Mouse (Mus musculus): ENCODE measurements around the gene Cul9. TPM values are rescaled to one million over a fixed set of nuclear protein-coding genes. Genes with fewer than 3 reads are reported as not detected.
"Not testable (repeated sequence)": the region's sequence is repeated elsewhere in the genome, so short reads cannot be mapped to it uniquely, and the experiment has no call there.

The Cul9 gene
- polyA plus RNA-seq, 1 experiment from 2014 or later = 15.2 TPM

DNA sequence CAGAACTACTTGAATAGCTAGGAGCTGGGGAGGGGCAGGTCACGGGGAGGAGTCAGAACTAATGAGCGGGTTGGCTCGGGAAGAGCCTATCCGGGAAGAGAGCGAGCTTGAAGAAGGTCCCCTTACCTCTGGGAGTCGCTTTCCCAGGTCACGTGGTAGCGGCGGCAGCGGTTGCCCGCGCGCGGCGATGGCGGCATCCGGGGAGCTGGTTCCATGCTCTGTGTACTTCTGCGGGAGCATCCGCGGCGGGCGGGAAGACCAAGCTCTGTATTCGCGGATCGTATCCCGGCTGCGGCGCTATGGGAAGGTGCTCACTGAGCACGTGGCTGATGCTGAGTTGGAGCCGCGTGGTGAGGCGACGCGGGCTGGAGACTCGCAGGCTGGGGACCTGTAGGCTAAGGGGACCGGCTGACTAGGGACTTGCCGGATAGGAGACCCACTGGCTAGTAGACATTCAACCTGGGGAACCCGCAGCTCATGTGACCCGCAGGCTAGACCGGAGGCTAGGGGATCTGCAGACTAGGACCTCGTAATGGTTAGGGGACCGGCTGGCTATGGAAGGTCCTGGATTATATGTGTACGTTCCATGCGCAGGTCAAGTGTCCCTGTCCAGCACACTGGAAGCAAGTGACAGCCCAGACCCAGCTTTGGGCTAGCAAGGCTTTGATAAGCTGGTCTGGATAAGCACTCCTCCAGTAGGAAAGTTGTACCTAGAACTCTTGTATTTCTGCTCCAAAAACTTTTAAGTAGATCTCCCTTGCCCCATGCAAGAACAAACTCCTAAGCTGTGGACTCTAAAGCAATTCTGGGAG, 49.4 kb downstream of the Cul9 start, which contains the start of gene Dnph1:
Gene Dnph1 (plus strand): TSS at position 89 of the 812 bp plus-strand sequence.
- H3K4me1 ChIP-seq = peaks cover 9% of the 10 kb centered on the region; the same call in 1 of the 2 replicates
- peak within 1 kb of the TSS; percentile 42; the same call in 1 of the 2 replicates for H3K27ac ChIP-seq (replicated peaks)
- peak; percentile 96 for ATAC-seq (ENCODE audit: low FRiP score, low read depth)
- no peaks in the 10 kb centered on the region for H3K9me3 ChIP-seq
- peak within 1 kb of the TSS; percentile 81 for H3K4me2 ChIP-seq (replicated peaks)
- under 1% methylated on average over 44 of the region's 44 CpGs for WGBS
- H3K9ac ChIP-seq (replicated peaks) = peak within 1 kb of the TSS; percentile 74
- peaks cover 22% of the 10 kb centered on the region for H3K27me3 ChIP-seq
- H3K4me3 ChIP-seq = peak within 1 kb of the TSS; percentile 66
- peaks cover 32% of the 10 kb centered on the region for H3K36me3 ChIP-seq

DNA sequence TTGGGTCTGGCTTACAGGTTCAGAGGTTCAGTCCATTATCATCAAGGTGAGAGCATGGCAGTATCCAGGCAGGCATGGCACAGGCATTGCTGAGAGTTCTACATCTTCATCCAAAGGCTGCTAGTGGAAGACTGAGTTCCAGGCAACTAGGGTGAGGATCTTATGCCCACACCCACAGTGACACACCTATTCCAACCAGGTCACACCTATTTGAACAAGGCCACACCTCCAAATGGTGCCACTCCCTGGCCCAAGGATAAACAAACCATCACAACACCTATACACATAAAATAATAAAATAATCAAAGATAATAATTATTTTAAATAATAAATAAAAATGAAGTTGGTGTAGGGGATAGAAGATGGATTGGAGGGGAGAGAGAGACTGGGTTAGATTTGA, 50.1 kb downstream of the Cul9 start:
- H3K36me3 ChIP-seq = peaks cover 24% of the 10 kb centered on the region
- H3K4me1 ChIP-seq; H3K4me3 ChIP-seq; H3K27ac ChIP-seq (replicated peaks); H3K9ac ChIP-seq (replicated peaks); H3K4me2 ChIP-seq (replicated peaks); H3K9me3 ChIP-seq: not testable (repeated sequence)
- ATAC-seq (ENCODE audit: low FRiP score, low read depth) = 0 out of 2 replicates have a peak, but pooled peaks have one; percentile 1
- peaks cover 22% of the 10 kb centered on the region for H3K27me3 ChIP-seq

DNA sequence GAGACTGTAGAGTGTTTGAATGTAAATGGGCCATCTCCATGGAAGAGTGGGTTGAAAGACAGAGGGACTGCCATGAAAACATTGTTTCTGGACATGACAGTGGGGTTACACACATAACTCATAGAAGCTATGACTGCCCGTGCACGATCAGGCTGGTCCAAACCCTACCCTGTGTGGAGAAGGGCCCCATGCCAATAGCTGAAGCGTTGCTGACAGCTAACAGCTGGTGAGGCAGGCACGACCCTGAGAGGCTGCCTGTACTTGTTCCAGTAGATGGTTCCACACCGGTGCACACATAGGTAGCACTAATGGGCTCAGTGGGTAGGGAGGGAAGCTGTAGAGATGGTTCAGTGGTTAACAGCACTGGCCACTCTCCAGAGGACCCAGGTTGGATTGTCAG, 50.7 kb downstream of the Cul9 start:
- Histone ChIP-seq H3K4me3 (no peak overlapping the region), H3K27me3 (peaks cover 22% of the 10 kb centered on the region), H3K9me3 (no peaks in the 10 kb centered on the region), H3K9ac (replicated peaks) (no peak overlapping the region), H3K4me1 (peaks cover 9% of the 10 kb centered on the region; the same call in 1 of the 2 replicates), H3K27ac (replicated peaks) (no peak overlapping the region), H3K4me2 (replicated peaks) (no peak overlapping the region), H3K36me3 (peaks cover 18% of the 10 kb centered on the region)
- 81% methylated on average over 5 of the region's 5 CpGs for WGBS
- no peak for ATAC-seq (ENCODE audit: low FRiP score, low read depth)

DNA sequence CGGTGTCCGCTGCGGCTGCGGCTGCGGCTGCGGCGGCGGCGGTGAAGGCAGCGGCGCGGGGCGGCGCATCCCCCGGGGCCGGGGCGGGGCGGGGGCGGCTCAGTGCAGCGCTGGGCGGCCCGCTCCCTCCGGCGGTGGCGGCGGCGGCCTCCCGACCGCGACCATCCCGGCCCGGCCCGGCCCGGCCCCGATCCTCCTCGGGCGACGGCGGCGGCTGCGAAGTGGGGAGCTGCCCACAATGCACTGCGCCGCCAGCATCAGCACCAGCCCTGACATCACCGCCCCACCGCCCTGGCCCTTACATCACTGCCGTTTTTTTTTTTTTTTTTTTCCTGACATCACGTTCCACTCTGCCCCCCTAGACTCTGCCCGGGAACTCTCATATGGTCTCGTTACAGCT, 58.8 kb downstream of the Cul9 start, which contains the start of gene Ttbk1:
Gene Ttbk1 (minus strand): TSS at position 245 of the 400 bp plus-strand sequence.
- H3K4me3 ChIP-seq = peak within 1 kb of the TSS; percentile 92
- H3K4me1 ChIP-seq = peaks cover 41% of the 10 kb centered on the region
- peak; percentile 77 for ATAC-seq (ENCODE audit: low FRiP score, low read depth)
- H3K27me3 ChIP-seq = peaks cover 55% of the 10 kb centered on the region
- H3K36me3 ChIP-seq = no peaks in the 10 kb centered on the region
- no peaks in the 10 kb centered on the region for H3K9me3 ChIP-seq
- peak within 1 kb of the TSS; percentile 78 for H3K4me2 ChIP-seq (replicated peaks)
- H3K27ac ChIP-seq (replicated peaks) = peak within 1 kb of the TSS; percentile 25; the same call in 1 of the 2 replicates
- WGBS = 1% methylated on average over 12 of the region's 49 CpGs
- peak within 1 kb of the TSS; percentile 96 for H3K9ac ChIP-seq (replicated peaks)

DNA sequence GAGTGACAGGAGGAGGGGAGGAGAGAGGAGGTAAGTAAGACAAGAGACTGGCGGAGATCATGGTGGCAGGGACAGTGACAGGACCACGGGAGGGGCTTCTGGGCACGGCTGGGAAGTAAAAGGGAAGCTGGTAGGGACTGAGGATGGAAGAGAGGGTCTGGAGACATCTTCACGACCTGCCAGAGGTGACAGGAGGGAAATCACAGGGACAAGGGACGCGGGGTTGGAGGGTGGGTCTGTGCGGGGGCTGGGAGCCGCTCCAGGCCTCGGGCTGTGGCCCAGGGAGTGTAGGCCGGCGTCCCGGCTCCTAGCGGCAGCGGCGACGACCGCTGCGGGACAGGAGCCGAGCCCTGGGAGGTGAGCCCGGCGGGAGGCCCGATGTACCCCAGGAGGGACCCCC, 59.2 kb downstream of the Cul9 start:
- Histone ChIP-seq H3K27me3 (peaks cover 55% of the 10 kb centered on the region), H3K4me2 (replicated peaks) (peak overlapping the region; percentile 78), H3K4me3 (peak overlapping the region; percentile 92), H3K9ac (replicated peaks) (peak overlapping the region; percentile 96), H3K9me3 (no peaks in the 10 kb centered on the region), H3K27ac (replicated peaks) (peak overlapping the region; percentile 25; the same call in 1 of the 2 replicates), H3K4me1 (peaks cover 41% of the 10 kb centered on the region), H3K36me3 (no peaks in the 10 kb centered on the region)
- 2% methylated on average over 19 of the region's 22 CpGs for WGBS
- ATAC-seq (ENCODE audit: low FRiP score, low read depth) = peak; percentile 50

DNA sequence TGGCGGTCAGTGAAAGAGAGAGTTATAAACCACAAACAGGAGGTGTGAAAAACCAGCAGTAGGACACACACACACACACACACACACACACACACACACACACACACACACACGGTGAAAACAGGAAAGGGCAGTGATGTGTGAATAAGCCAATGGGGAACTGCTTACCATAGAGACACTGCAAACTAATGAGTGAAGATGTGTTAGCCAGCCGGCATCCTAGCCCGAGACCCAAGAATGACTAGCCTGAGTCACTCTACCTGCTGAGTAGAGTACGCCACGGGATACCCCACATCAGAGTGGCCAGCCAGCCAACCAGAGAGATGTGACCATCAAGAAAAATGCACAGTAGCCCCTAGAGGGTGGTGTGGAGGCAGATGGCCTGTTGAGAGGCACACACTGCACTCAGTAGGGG, 61.7 kb downstream of the Cul9 start:
- Histone ChIP-seq H3K4me2 (replicated peaks) (peak overlapping the region; percentile 67), H3K9ac (replicated peaks) (peak overlapping the region; percentile 59), H3K4me1 (peaks cover 41% of the 10 kb centered on the region), H3K4me3 (peak overlapping the region; percentile 41), H3K27me3 (peaks cover 46% of the 10 kb centered on the region), H3K27ac (replicated peaks) (no peak overlapping the region; the same call in 1 of the 2 replicates), H3K9me3 (no peaks in the 10 kb centered on the region), H3K36me3 (peaks cover 18% of the 10 kb centered on the region)
- no peak for ATAC-seq (ENCODE audit: low FRiP score, low read depth)
- WGBS = 16% methylated on average over 6 of the region's 6 CpGs

GRCm38 (mm10) chr17:46484021-46484431, 62.2 kb downstream of the Cul9 start:
- Histone ChIP-seq H3K4me3 (peak overlapping the region; percentile 41), H3K27ac (replicated peaks) (no peak overlapping the region; the same call in 1 of the 2 replicates), H3K27me3 (peaks cover 44% of the 10 kb centered on the region), H3K9ac (replicated peaks) (peak overlapping the region; percentile 59), H3K4me2 (replicated peaks) (peak overlapping the region; percentile 67), H3K36me3 (peaks cover 22% of the 10 kb centered on the region), H3K4me1 (peaks cover 41% of the 10 kb centered on the region), H3K9me3 (no peaks in the 10 kb centered on the region)
- WGBS = 2% methylated on average over 13 of the region's 13 CpGs
- ATAC-seq (ENCODE audit: low FRiP score, low read depth) = peak; percentile 17; the same call in 1 of the 2 replicates

- Histone ChIP-seq H3K9me3 (no peaks in the 10 kb centered on the region), H3K4me1 (peaks cover 41% of the 10 kb centered on the region), H3K27ac (replicated peaks) (no peak overlapping the region; the same call in 1 of the 2 replicates), H3K36me3 (peaks cover 27% of the 10 kb centered on the region), H3K4me3 (peak overlapping the region; percentile 41), H3K27me3 (peaks cover 40% of the 10 kb centered on the region), H3K9ac (replicated peaks) (peak overlapping the region; percentile 59), H3K4me2 (replicated peaks) (peak overlapping the region; percentile 67)
- peak; percentile 47 for ATAC-seq (ENCODE audit: low FRiP score, low read depth)
- WGBS = 2% methylated on average over 16 of the region's 16 CpGs
These were observed 62.6 kb downstream of the Cul9 start for GRCm38 (mm10) chr17:46483561-46484001.

DNA sequence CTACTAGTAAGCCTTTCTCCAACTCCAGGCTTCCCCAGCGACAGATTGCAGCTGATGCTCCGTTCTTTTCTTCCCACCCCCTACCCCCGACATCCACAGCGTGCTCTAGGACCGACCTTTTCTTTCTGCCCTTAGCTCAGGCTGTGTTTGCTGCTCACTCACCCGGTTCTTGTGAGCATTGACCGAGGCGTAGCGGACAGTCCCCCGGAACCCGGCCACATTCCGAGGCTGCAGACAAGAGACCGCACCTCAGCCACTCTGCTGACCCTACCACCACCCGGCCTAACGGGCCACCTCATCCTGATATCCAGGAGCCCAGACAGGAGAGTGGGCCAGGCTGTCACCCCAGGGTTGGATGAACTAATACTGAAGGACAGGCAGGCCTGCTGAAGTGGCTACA, 68.9 kb downstream of the Cul9 start:
- Histone ChIP-seq H3K4me2 (replicated peaks) (no peak overlapping the region), H3K9ac (replicated peaks) (no peak overlapping the region), H3K27me3 (no peaks in the 10 kb centered on the region), H3K36me3 (peaks cover 84% of the 10 kb centered on the region), H3K4me1 (peaks cover 5% of the 10 kb centered on the region; the same call in 1 of the 2 replicates), H3K27ac (replicated peaks) (no peak overlapping the region), H3K9me3 (no peaks in the 10 kb centered on the region), H3K4me3 (no peak overlapping the region)
- WGBS = 85% methylated on average over 15 of the region's 15 CpGs
- ATAC-seq (ENCODE audit: low FRiP score, low read depth) = no peak

DNA sequence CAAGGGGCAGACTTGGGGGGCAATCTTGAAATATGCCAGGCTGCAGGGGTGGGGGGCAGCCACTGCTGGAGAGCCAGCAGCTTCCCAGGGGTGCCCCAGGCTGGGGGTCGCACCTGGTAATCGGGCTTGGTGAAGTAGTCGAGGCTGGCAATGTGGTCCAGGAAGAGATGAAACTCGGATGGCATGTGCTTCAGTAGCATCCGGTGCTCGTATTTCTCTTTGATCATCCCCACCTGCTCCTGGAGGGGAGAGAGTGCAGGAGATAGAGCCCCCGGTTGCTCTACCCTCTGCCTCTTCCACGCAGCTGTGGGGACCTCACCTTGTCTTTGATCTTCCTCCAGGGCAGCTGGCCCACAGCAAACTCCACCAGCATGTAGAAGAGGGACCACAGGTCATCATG, 69.6 kb downstream of the Cul9 start:
- Histone ChIP-seq H3K9ac (replicated peaks) (no peak overlapping the region), H3K4me1 (peaks cover 5% of the 10 kb centered on the region; the same call in 1 of the 2 replicates), H3K27ac (replicated peaks) (no peak overlapping the region), H3K4me2 (replicated peaks) (no peak overlapping the region), H3K9me3 (no peaks in the 10 kb centered on the region), H3K36me3 (peaks cover 89% of the 10 kb centered on the region), H3K27me3 (no peaks in the 10 kb centered on the region), H3K4me3 (no peak overlapping the region)
- ATAC-seq (ENCODE audit: low FRiP score, low read depth) = no peak
- 81% methylated on average over 8 of the region's 8 CpGs for WGBS

DNA sequence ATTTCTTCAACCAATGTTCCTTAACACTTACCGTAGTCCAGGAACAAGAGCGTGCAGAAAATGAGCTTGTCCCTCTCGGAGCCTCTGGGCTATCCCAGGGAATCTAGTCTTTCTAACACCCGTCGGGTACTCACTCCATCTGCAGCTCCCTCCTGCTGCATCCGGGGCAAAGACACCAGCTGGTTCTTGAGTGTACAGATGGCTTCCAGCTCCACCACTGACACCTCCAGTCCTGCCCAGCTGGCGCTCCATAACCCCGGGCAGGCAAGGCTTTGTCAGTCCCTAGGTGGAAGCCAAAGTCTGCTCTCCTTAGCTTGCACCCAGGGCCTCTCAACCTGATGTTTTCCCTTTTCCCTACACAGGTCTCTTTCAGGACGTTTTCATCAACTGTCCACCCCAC, 78.4 kb downstream of the Cul9 start:
- Histone ChIP-seq H3K4me2 (replicated peaks) (no peak overlapping the region), H3K27me3 (no peaks in the 10 kb centered on the region), H3K9ac (replicated peaks) (no peak overlapping the region), H3K4me1 (no peaks in the 10 kb centered on the region), H3K27ac (replicated peaks) (no peak overlapping the region), H3K9me3 (no peaks in the 10 kb centered on the region), H3K36me3 (peaks cover 82% of the 10 kb centered on the region), H3K4me3 (no peak overlapping the region)
- 74% methylated on average over 9 of the region's 9 CpGs for WGBS
- no peak for ATAC-seq (ENCODE audit: low FRiP score, low read depth)

DNA sequence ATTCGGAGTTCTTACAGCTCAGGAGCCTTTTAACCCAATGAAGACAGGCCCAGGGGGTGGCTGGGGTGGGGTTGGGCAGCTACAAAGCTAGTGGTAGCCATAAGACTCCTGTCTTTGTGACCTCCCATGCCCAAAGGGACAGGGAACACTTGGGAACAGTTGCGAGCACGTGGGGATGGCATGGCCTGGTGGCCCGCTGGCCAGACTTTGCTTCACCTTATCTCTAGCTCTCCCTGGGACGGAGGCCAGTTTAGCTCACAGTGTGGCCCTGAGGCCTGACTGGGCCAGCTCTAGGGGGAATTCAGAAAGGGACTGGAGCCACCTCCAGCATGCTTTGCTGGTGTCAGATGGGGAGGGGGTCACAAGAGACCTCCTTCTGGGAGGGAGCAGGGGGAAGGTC, 84.0 kb downstream of the Cul9 start:
- no peaks in the 10 kb centered on the region for H3K9me3 ChIP-seq
- whole genome bisulfite sequencing = 89% methylated on average over 5 of the region's 5 CpGs
- H3K27me3 ChIP-seq = peaks cover 44% of the 10 kb centered on the region
- no peak overlapping the region for H3K9ac ChIP-seq (replicated peaks)
- H3K4me3 ChIP-seq = no peak overlapping the region
- no peak for ATAC-seq (ENCODE audit: low FRiP score, low read depth)
- H3K4me2 ChIP-seq (replicated peaks) = no peak overlapping the region
- H3K27ac ChIP-seq (replicated peaks) = no peak overlapping the region
- H3K36me3 ChIP-seq = peaks cover 50% of the 10 kb centered on the region
- H3K4me1 ChIP-seq = 0 out of 2 replicates have a peak, but pooled peaks cover 9% of the 10 kb centered on the region
